Mouse (Mus musculus): ENCODE measurements at regions not wholly inside any gene's neighbourhood (a gene's known extent, or its start where the extent isn't known, plus 50 kb on each side); places are given as distances from the start of the nearest gene placed in this dataset.

GRCm38 (mm10) chr2:79552481-79552880 lies 82.7 kb upstream of the Itprid2 start:
- no peaks in the 10 kb centered on the region for H3K9me3 ChIP-seq (replicated peaks)
- no peak overlapping the region for H3K27ac ChIP-seq
- H3K4me1 ChIP-seq, result no peaks in the 10 kb centered on the region
- H3K4me3 ChIP-seq, result no peak overlapping the region
- no peaks in the 10 kb centered on the region for H3K27me3 ChIP-seq
- H3K9ac ChIP-seq, result no peak overlapping the region
- WGBS, result 83% methylated on average over 5 of the region's 5 CpGs
- H3K4me2 ChIP-seq (replicated peaks), result no peak overlapping the region
- ATAC-seq (ENCODE audit: low FRiP score), result no peak
- no peaks in the 10 kb centered on the region for H3K36me3 ChIP-seq

GRCm38 (mm10) chr2:79555395-79555794 lies 79.8 kb upstream of the Itprid2 start:
- no peak overlapping the region for H3K4me2 ChIP-seq (replicated peaks)
- H3K36me3 ChIP-seq, result no peaks in the 10 kb centered on the region
- H3K27me3 ChIP-seq, result no peaks in the 10 kb centered on the region
- 66% methylated on average over 2 of the region's 2 CpGs for WGBS
- H3K9me3 ChIP-seq (replicated peaks), result no peaks in the 10 kb centered on the region
- ATAC-seq (ENCODE audit: low FRiP score), result no peak
- no peak overlapping the region for H3K27ac ChIP-seq
- H3K9ac ChIP-seq, result no peak overlapping the region
- H3K4me3 ChIP-seq, result no peak overlapping the region
- H3K4me1 ChIP-seq, result no peaks in the 10 kb centered on the region

GRCm38 (mm10) chr2:79557361-79557760 lies 77.8 kb upstream of the Itprid2 start:
- Histone ChIP-seq H3K9ac (no peak overlapping the region), H3K27ac (no peak overlapping the region), H3K4me1 (no peaks in the 10 kb centered on the region), H3K4me3 (no peak overlapping the region), H3K27me3 (no peaks in the 10 kb centered on the region), H3K4me2 (replicated peaks) (no peak overlapping the region), H3K9me3 (replicated peaks) (no peaks in the 10 kb centered on the region), H3K36me3 (no peaks in the 10 kb centered on the region)
- WGBS, result 88% methylated on average over 3 of the region's 3 CpGs
- ATAC-seq (ENCODE audit: low FRiP score), result no peak

- Histone ChIP-seq H3K4me1 (0 out of 2 replicates have a peak, but pooled peaks cover 2% of the 10 kb centered on the region), H3K9ac (no peak overlapping the region), H3K36me3 (no peaks in the 10 kb centered on the region), H3K4me2 (replicated peaks) (no peak overlapping the region), H3K9me3 (replicated peaks) (no peaks in the 10 kb centered on the region), H3K27ac (no peak overlapping the region), H3K27me3 (no peaks in the 10 kb centered on the region), H3K4me3 (no peak overlapping the region)
- WGBS, result 10% methylated on average over 3 of the region's 3 CpGs
- ATAC-seq (ENCODE audit: low FRiP score), result no peak
Measured at GRCm38 (mm10) chr2:79566280-79566933, 68.7 kb upstream of the Itprid2 start.

- 0 out of 2 replicates have a peak, but pooled peaks cover 2% of the 10 kb centered on the region for H3K4me1 ChIP-seq
- no peaks in the 10 kb centered on the region for H3K27me3 ChIP-seq
- H3K4me2 ChIP-seq (replicated peaks), result no peak overlapping the region
- no peak overlapping the region for H3K27ac ChIP-seq
- no peaks in the 10 kb centered on the region for H3K36me3 ChIP-seq
- H3K4me3 ChIP-seq, result no peak overlapping the region
- no peak for ATAC-seq (ENCODE audit: low FRiP score)
- no peaks in the 10 kb centered on the region for H3K9me3 ChIP-seq (replicated peaks)
- WGBS, result 71% methylated on average over 3 of the region's 3 CpGs
- H3K9ac ChIP-seq, result no peak overlapping the region
Measured at GRCm38 (mm10) chr2:79567413-79567934, 67.7 kb upstream of the Itprid2 start.

GRCm38 (mm10) chr2:79569663-79570062 lies 65.5 kb upstream of the Itprid2 start:
- no peak overlapping the region for H3K4me2 ChIP-seq (replicated peaks)
- H3K4me1 ChIP-seq, result 0 out of 2 replicates have a peak, but pooled peaks cover 2% of the 10 kb centered on the region
- no peaks in the 10 kb centered on the region for H3K27me3 ChIP-seq
- 92% methylated on average over 1 of the region's 1 CpGs for WGBS
- ATAC-seq (ENCODE audit: low FRiP score), result no peak
- no peaks in the 10 kb centered on the region for H3K9me3 ChIP-seq (replicated peaks)
- no peak overlapping the region for H3K9ac ChIP-seq
- no peaks in the 10 kb centered on the region for H3K36me3 ChIP-seq
- H3K27ac ChIP-seq, result no peak overlapping the region
- H3K4me3 ChIP-seq, result no peak overlapping the region

GRCm38 (mm10) chr2:79571910-79572309 lies 63.2 kb upstream of the Itprid2 start:
- no peaks in the 10 kb centered on the region for H3K9me3 ChIP-seq (replicated peaks)
- no peaks in the 10 kb centered on the region for H3K36me3 ChIP-seq
- no peak overlapping the region for H3K4me2 ChIP-seq (replicated peaks)
- WGBS, result 85% methylated on average over 5 of the region's 5 CpGs
- no peaks in the 10 kb centered on the region for H3K27me3 ChIP-seq
- H3K9ac ChIP-seq, result no peak overlapping the region
- no peak for ATAC-seq (ENCODE audit: low FRiP score)
- H3K27ac ChIP-seq, result no peak overlapping the region
- no peak overlapping the region for H3K4me3 ChIP-seq
- no peaks in the 10 kb centered on the region for H3K4me1 ChIP-seq

- H3K4me2 ChIP-seq (replicated peaks), result no peak overlapping the region
- no peaks in the 10 kb centered on the region for H3K36me3 ChIP-seq
- no peaks in the 10 kb centered on the region for H3K27me3 ChIP-seq
- no peak for ATAC-seq (ENCODE audit: low FRiP score)
- no peak overlapping the region for H3K9ac ChIP-seq
- 59% methylated on average over 6 of the region's 6 CpGs for WGBS
- H3K9me3 ChIP-seq (replicated peaks), result no peaks in the 10 kb centered on the region
- no peak overlapping the region for H3K27ac ChIP-seq
- H3K4me1 ChIP-seq, result no peaks in the 10 kb centered on the region
- H3K4me3 ChIP-seq, result no peak overlapping the region
Measured at GRCm38 (mm10) chr2:79575074-79575473, 60.1 kb upstream of the Itprid2 start.

GRCm38 (mm10) chr2:79585022-79585774 lies 50.0 kb upstream of the Itprid2 start:
- WGBS, result 72% methylated on average over 7 of the region's 7 CpGs
- no peak overlapping the region for H3K27ac ChIP-seq
- no peak overlapping the region for H3K4me2 ChIP-seq (replicated peaks)
- H3K9ac ChIP-seq, result no peak overlapping the region
- H3K36me3 ChIP-seq, result no peaks in the 10 kb centered on the region
- H3K9me3 ChIP-seq (replicated peaks), result no peaks in the 10 kb centered on the region
- no peak for ATAC-seq (ENCODE audit: low FRiP score)
- H3K4me1 ChIP-seq, result no peaks in the 10 kb centered on the region
- H3K27me3 ChIP-seq, result no peaks in the 10 kb centered on the region
- H3K4me3 ChIP-seq, result no peak overlapping the region

All from hindbrain, embryonic 12.5 days (tissue).